Mouse (Mus musculus) megakaryocyte, embryonic 14.5 days (primary cell): ENCODE data around the gene Exoc7. TPM values are rescaled to one million over a fixed set of nuclear protein-coding genes. Genes with fewer than 3 reads are reported as not detected.
A peak's percentile ranks its signal among the peaks of the same experiment; 100 is the strongest.

Experiments used
- H3K27me3 ChIP-seq: replicated peaks from 2 replicates; pipeline ENCODE3; 2012; ENCODE audit warnings: inconsistent platforms
- H3K36me3 ChIP-seq: replicated peaks from 2 replicates; pipeline ENCODE3; 2012; ENCODE audit warnings: low read length, inconsistent platforms, mixed read lengths
- H3K4me1 ChIP-seq: 2 replicates; pipeline ENCODE4 v1.6.1; 2012; ENCODE audit warnings: inconsistent platforms
- H3K4me3 ChIP-seq: replicated peaks from 2 replicates; pipeline ENCODE3; 2012; ENCODE audit warnings: moderate library complexity, mild to moderate bottlenecking, inconsistent platforms
- H3K9me3 ChIP-seq: 2 replicates; pipeline ENCODE4 v1.6.1; 2012; ENCODE audit warnings: inconsistent platforms
- FLI1 ChIP-seq: IDR thresholded peaks from 2 replicates; pipeline ENCODE4 v1.6.1; 2012; ENCODE audit warnings: low read length, inconsistent platforms, mixed read lengths
- GATA1 ChIP-seq: IDR thresholded peaks from 3 replicates; pipeline ENCODE4 v1.6.1; 2012; ENCODE audit warnings: mixed read lengths, low read length, inconsistent platforms, borderline replicate concordance
- polyA plus RNA-seq: library from polyadenylated mRNA; stranded (reverse); fragments of >175 nt; gene quantifications from 2 replicates; pipeline ENCODE4 v1.2.3, GENCODE M21; 2012; ENCODE audit warnings: low replicate concordance; ENCODE audit not compliant: insufficient read depth

Gene Exoc7
- polyA plus RNA-seq, 1 experiment = 6.7 TPM

- peaks cover 97% of the 10 kb centered on the region for H3K36me3 ChIP-seq
- no peak for TF ChIP-seq FLI1
- no peak for TF ChIP-seq GATA1
- H3K9me3 ChIP-seq = peaks cover 4% of the 10 kb centered on the region; the same call in 1 of the 2 replicates
- H3K27me3 ChIP-seq = no peaks in the 10 kb centered on the region
- H3K4me3 ChIP-seq = no peak overlapping the region
- H3K4me1 ChIP-seq = peaks cover 14% of the 10 kb centered on the region
These were observed 10.0 kb downstream of the Exoc7 start for GRCm38 (mm10) chr11:116297017-116297416.

GRCm38 (mm10) chr11:116296191-116296734 is 10.8 kb downstream of the Exoc7 start:
- Histone ChIP-seq H3K4me1 (peaks cover 14% of the 10 kb centered on the region), H3K36me3 (peaks cover 97% of the 10 kb centered on the region), H3K4me3 (no peak overlapping the region), H3K9me3 (no peaks in the 10 kb centered on the region), H3K27me3 (no peaks in the 10 kb centered on the region)
- TF ChIP-seq GATA1 (no peak), FLI1 (no peak)

DNA sequence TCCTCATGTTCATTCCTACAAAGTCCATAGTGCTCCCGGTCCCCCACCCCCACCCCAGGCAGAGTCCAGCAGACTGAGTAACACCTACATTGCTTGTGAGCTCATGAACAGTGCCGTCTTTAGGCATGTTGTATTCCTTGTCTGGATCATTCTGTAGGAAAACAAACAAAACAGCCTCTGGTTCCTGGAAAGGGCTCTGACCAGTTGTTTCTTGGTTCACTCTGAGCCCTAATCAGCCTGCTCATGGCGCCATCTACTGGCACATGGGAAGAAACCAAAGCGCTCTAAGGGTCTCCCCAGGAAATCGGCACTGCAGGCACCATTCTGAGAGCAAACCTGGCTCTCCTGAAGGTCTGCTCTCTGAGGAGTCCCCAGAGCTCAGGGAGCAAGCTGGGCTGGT is 12.7 kb downstream of the Exoc7 start:
- Histone ChIP-seq H3K4me1 (peaks cover 21% of the 10 kb centered on the region), H3K27me3 (no peaks in the 10 kb centered on the region), H3K9me3 (no peaks in the 10 kb centered on the region), H3K36me3 (peaks cover 97% of the 10 kb centered on the region), H3K4me3 (no peak overlapping the region)
- no peak for TF ChIP-seq FLI1
- no peak for TF ChIP-seq GATA1

DNA sequence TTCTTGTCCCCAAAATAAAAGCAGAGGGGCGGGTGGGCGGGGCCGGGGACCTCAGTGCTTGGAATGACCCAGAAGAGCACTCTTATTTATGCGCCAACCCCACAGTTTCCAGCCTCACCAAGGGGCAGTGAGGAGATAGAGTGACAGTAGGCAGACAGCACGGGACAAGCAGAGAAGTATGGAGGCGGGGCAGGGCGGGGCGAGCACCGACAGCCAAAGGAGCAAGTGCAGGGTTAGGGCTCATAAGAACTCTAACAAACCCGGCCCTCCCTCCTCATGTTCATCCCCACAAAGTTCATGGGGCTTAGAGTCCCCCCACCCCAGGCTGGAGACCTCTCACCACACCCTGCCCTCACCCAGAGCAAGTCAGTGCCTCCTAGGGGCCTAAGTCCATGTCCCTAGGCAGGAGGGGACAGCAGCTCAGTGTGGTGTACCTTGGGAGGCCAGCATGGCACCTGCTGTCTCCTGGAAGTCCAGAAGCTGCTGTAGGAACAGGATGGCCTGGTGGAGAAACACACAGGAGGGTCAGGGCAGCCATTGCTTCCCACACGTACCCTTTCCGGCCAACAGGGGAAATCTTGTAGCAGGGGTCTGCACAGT is 13.4 kb downstream of the Exoc7 start:
- Histone ChIP-seq H3K9me3 (no peaks in the 10 kb centered on the region), H3K36me3 (peaks cover 97% of the 10 kb centered on the region), H3K27me3 (no peaks in the 10 kb centered on the region), H3K4me1 (peaks cover 21% of the 10 kb centered on the region), H3K4me3 (no peak overlapping the region)
- TF ChIP-seq FLI1 (no peak), GATA1 (no peak)

DNA sequence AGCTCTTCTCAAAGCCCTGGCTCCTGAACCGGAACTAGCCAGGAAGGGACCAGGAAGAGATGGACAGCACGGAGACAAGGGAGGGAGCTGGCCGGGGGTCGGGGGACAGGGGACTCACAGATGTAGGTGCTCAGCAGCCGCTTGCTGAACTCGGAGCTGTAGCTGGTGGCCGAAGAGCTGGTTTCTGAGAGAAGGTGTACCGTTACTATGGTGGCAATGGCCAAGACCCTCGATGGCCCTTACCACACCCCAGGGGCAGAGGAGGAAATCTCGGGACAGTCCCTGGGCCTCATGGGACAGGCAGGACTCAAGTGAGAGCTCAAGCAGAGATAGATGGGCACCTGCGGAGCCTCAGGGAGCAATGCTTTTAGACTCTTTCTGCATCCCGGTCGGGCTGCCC is 14.6 kb downstream of the Exoc7 start:
- H3K4me1 ChIP-seq = peaks cover 23% of the 10 kb centered on the region
- H3K36me3 ChIP-seq = peaks cover 99% of the 10 kb centered on the region
- no peaks in the 10 kb centered on the region for H3K27me3 ChIP-seq
- H3K9me3 ChIP-seq = no peaks in the 10 kb centered on the region
- no peak overlapping the region for H3K4me3 ChIP-seq
- TF ChIP-seq GATA1 (no peak), FLI1 (no peak)

DNA sequence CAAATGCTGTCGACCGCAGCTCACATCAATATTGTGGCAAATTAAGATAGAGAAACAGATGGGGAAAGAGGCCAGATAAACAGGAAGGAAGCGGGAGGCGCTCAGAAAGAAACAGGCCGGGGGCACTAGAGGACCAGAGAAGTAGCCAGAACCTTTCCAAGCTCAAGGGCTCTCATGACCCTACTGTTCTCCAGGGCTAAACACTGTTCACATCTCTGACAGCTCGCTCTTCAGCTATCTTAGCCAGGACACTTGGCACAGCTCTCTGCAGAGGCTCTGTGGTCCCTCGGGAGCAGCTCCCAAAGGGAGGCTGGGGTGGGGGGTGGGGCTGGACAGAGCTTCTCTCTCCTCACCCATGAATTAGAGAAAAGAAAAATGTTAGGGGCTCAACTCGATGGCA is 16.5 kb downstream of the Exoc7 start:
- Histone ChIP-seq H3K27me3 (peaks cover 6% of the 10 kb centered on the region), H3K36me3 (peaks cover 84% of the 10 kb centered on the region), H3K9me3 (no peaks in the 10 kb centered on the region), H3K4me1 (peaks cover 27% of the 10 kb centered on the region), H3K4me3 (no peak overlapping the region)
- TF ChIP-seq GATA1 (no peak), FLI1 (no peak)

DNA sequence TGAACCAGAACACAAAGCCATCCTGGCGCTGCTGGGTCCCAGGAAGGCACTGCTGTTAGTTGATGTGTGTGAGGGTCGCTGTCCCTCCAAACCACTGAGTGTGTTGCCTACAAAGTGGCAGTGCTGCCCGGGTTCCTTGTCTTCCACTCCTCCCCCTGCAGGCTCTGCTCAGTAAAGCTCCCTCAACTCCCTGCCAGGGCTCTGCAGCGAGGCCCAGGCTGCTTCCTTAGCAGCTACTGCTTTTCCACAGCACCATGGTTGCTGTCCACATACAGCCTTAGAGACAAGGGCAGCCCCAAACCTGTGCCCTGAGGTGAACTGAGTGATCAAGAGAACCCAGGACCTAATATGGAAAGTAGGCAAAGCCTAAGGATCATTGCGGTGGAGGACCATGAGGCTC is 19.7 kb downstream of the Exoc7 start:
- H3K4me1 ChIP-seq = peaks cover 25% of the 10 kb centered on the region

DNA sequence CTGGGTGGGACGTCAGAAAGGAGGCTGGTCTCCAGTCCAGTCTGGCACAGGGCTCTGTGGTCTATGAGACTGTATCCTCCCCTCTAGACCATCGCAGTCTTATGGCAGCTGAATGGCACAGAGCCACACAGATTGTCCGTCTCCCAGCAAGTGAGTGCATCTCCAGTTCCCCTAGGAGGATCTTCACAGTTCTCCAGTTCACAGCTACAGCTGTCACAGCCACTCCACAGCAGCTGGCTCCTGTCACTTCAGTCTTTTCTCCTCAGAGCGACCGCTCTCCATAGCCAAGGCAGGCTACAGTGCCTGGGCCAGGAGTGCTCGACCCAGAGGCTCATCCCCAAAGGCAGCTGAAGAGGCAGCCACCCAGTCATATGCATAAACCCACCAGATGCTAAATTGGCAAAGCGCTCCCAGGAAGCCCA is 21.3 kb downstream of the Exoc7 start:
- Histone ChIP-seq H3K4me3 (no peak overlapping the region), H3K9me3 (peaks cover 23% of the 10 kb centered on the region), H3K4me1 (peaks cover 38% of the 10 kb centered on the region), H3K27me3 (peaks cover 54% of the 10 kb centered on the region), H3K36me3 (peaks cover 37% of the 10 kb centered on the region)
- no peak for TF ChIP-seq FLI1
- TF ChIP-seq GATA1 = no peak

More for the DNA sequence above, 19.7 kb downstream of the Exoc7 start:
- no peak overlapping the region for H3K4me3 ChIP-seq
- H3K9me3 ChIP-seq = peaks cover 23% of the 10 kb centered on the region
- H3K27me3 ChIP-seq = peaks cover 38% of the 10 kb centered on the region
- TF ChIP-seq FLI1 (no peak), GATA1 (no peak)
- peaks cover 53% of the 10 kb centered on the region for H3K36me3 ChIP-seq

GRCm38 (mm10) chr11:116283982-116284381 is 23.1 kb downstream of the Exoc7 start:
- no peak for TF ChIP-seq GATA1
- TF ChIP-seq FLI1 = no peak
- no peak overlapping the region for H3K4me3 ChIP-seq
- peaks cover 33% of the 10 kb centered on the region for H3K4me1 ChIP-seq
- H3K27me3 ChIP-seq = peaks cover 64% of the 10 kb centered on the region
- peaks cover 27% of the 10 kb centered on the region for H3K9me3 ChIP-seq
- H3K36me3 ChIP-seq = peaks cover 19% of the 10 kb centered on the region

- peaks cover 33% of the 10 kb centered on the region for H3K4me1 ChIP-seq
- peaks cover 27% of the 10 kb centered on the region for H3K9me3 ChIP-seq
- peaks cover 65% of the 10 kb centered on the region for H3K27me3 ChIP-seq
- H3K4me3 ChIP-seq = peak overlapping the region; percentile 83
- TF ChIP-seq GATA1 (no peak), FLI1 (no peak)
- peaks cover 9% of the 10 kb centered on the region for H3K36me3 ChIP-seq
These were observed 24.0 kb downstream of the Exoc7 start for GRCm38 (mm10) chr11:116282912-116283521.

GRCm38 (mm10) chr11:116282089-116282488 is 24.9 kb downstream of the Exoc7 start:
- Histone ChIP-seq H3K4me3 (peak overlapping the region; percentile 90), H3K27me3 (peaks cover 68% of the 10 kb centered on the region), H3K36me3 (peaks cover under 1% of the 10 kb centered on the region), H3K4me1 (peaks cover 28% of the 10 kb centered on the region), H3K9me3 (peaks cover 27% of the 10 kb centered on the region)
- no peak for TF ChIP-seq FLI1
- no peak for TF ChIP-seq GATA1
